Mouse (Mus musculus) forebrain, embryonic 11.5 days (tissue): Measurements from ENCODE around the gene Msmb. TPM values are rescaled to one million over a fixed set of nuclear protein-coding genes. Genes with fewer than 3 reads are reported as not detected.

Source experiments
- ATAC-seq: fragments of 200-750 bp; cut with Nextera tagmentation; replicated peaks from 2 replicates; pipeline ENCODE4 v1.8.0; 2017; ENCODE audit warnings: moderate TSS enrichment; ENCODE audit not compliant: low FRiP score
- DNase-seq: peaks from one replicate; pipeline ENCODE4 v3.0.0-alpha.2; 2017; ENCODE audit warnings: low spot score
- H3K27ac ChIP-seq: fragments of 300-500 bp; sonication (generic); 2 replicates; pipeline ENCODE4 v1.5.1; 2014; ENCODE audit warnings: low read depth, low read length
- H3K27me3 ChIP-seq: fragments of 300-500 bp; sonication (generic); 2 replicates; pipeline ENCODE4 v1.6.1; 2014; ENCODE audit warnings: mild to moderate bottlenecking, low read length, mixed read lengths; ENCODE audit not compliant: control insufficient read depth, insufficient read depth
- H3K36me3 ChIP-seq: fragments of 300-500 bp; sonication (generic); 2 replicates; pipeline ENCODE4 v1.6.1; 2014; ENCODE audit warnings: mild to moderate bottlenecking, low read length, moderate library complexity, mixed read lengths; ENCODE audit not compliant: control insufficient read depth, insufficient read depth
- H3K4me1 ChIP-seq: fragments of 300-500 bp; sonication (generic); replicated peaks from 2 replicates; pipeline ENCODE4 v1.6.1; 2014; ENCODE audit warnings: low read length, mixed read lengths; ENCODE audit not compliant: control insufficient read depth, insufficient read depth
- H3K4me2 ChIP-seq: fragments of 300-500 bp; sonication (generic); 2 replicates; pipeline ENCODE4 v1.6.1; 2014; ENCODE audit warnings: low read depth, mild to moderate bottlenecking, low read length, moderate library complexity, mixed read lengths; ENCODE audit not compliant: severe bottlenecking
- H3K4me3 ChIP-seq: fragments of 300-500 bp; sonication (generic); 2 replicates; pipeline ENCODE4 v1.5.1; 2014; ENCODE audit warnings: low read depth, low read length
- H3K9ac ChIP-seq: fragments of 300-500 bp; sonication (generic); 2 replicates; pipeline ENCODE4 v1.6.1; 2014; ENCODE audit warnings: low read length
- H3K9me3 ChIP-seq: fragments of 300-500 bp; sonication (generic); 2 replicates; pipeline ENCODE4 v1.6.1; 2016; ENCODE audit warnings: low read length, mixed read lengths; ENCODE audit not compliant: control insufficient read depth
- WGBS: fragments of 180-500 bp; shearing (Covaris S2); extraction: QIAGEN DNeasy Blood & Tissue Kit; methylation state at CpG from one replicate; pipeline ENCODE4 v1.1.7; 2014; 5-methylcytosine and 5-hydroxymethylcytosine counted together
- polyA plus RNA-seq: library from polyadenylated mRNA; unstranded; fragments of >200 nt; fragmentation: Nextera tagmentation; extraction: Ambion mirVana; gene quantifications from 2 replicates; pipeline ENCODE4 v1.2.1, GENCODE M21; 2014

Msmb gene
- polyA plus RNA-seq, 1 experiment from 2014 or later, result not detected

DNA sequence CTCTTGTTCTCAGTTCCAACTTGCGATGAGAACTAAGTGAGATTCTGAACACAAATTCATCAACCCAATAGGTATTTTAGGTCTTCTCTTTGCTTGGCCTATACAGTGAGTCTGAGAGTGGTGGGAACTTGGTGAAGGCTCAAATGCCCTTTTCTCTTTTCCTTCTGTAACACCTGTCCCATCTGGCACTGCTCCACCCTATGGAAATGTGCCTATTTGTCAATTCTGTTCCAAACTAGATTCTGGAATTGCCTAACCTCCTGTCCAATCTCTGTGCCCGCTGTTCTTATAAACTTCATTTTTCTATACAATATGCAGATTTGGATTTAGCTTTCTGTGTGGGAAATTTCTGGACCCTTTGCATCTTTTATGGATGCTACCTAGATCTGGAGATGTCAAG is 11.3 kb downstream of the Msmb start:
- no peak overlapping the region for H3K4me3 ChIP-seq
- H3K27me3 ChIP-seq, result no peaks in the 10 kb centered on the region
- 93% methylated on average over 2 of the region's 2 CpGs for WGBS
- H3K9ac ChIP-seq, result no peak overlapping the region
- H3K4me2 ChIP-seq, result no peak overlapping the region
- H3K4me1 ChIP-seq, result no peaks in the 10 kb centered on the region
- no peaks in the 10 kb centered on the region for H3K36me3 ChIP-seq
- no peak overlapping the region for H3K27ac ChIP-seq
- no peak for DNase-seq
- no peak for ATAC-seq
- H3K9me3 ChIP-seq, result no peaks in the 10 kb centered on the region

DNA sequence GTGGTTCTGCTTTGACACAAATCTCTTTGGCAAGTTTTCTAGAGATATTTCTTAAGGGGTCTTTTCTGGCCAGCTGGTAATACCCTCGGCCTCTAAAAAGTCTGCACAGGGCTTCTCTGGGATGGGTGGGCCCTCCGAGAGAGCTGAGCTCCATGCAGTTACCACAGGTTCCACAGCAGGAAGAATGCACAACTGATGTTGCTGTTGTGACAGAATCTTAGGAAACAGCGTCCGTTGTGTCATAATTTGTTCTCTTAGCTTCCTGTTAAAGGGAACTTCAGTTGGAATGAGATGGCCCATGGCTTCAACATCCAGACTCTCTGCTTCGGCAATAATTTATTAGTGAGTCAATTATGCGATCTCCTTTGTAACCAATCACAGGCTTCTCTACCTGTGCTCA is 12.9 kb downstream of the Msmb start:
- Histone ChIP-seq H3K4me3 (no peak overlapping the region), H3K27me3 (no peaks in the 10 kb centered on the region), H3K36me3 (no peaks in the 10 kb centered on the region), H3K4me2 (no peak overlapping the region), H3K4me1 (no peaks in the 10 kb centered on the region), H3K9ac (no peak overlapping the region), H3K27ac (no peak overlapping the region), H3K9me3 (no peaks in the 10 kb centered on the region)
- no peak for DNase-seq
- 94% methylated on average over 6 of the region's 6 CpGs for WGBS
- ATAC-seq, result no peak

DNA sequence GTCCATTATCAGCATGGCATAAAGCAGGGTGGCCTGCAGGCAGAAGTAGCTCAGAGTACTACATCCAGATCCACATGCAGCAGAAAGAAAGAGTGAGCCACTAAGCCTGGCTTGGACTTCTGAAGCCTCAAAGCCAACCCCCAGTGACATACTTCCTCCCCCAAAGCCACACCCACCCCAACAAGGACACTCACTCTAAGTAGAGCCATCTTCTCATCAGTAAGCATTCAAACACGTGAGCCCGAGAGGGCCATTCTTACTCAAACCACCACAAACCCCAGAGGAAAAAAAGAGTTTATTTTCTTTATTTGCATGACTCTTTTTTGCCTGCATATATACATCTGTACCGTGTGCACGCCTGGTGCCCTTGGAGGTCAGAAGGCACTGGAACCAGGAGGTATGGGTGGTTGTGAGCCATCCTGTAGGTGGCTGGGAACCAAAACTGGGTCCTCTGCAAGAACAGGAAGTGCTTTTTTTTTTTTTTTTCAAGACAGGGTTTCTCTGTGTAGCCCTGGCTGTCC is 17.4 kb downstream of the Msmb start:
- no peaks in the 10 kb centered on the region for H3K36me3 ChIP-seq
- no peaks in the 10 kb centered on the region for H3K9me3 ChIP-seq
- 35% methylated on average over 4 of the region's 4 CpGs for WGBS
- H3K27ac ChIP-seq, result no peak overlapping the region
- peak overlapping the region; percentile 90 for H3K9ac ChIP-seq
- peak overlapping the region; percentile 84 for H3K4me3 ChIP-seq
- no peak for DNase-seq
- no peak; the same call in 1 of the 2 replicates for ATAC-seq
- peaks cover 4% of the 10 kb centered on the region; the same call in 1 of the 2 replicates for H3K4me1 ChIP-seq
- H3K4me2 ChIP-seq, result peak overlapping the region; percentile 92; the same call in 1 of the 2 replicates
- no peaks in the 10 kb centered on the region for H3K27me3 ChIP-seq

DNA sequence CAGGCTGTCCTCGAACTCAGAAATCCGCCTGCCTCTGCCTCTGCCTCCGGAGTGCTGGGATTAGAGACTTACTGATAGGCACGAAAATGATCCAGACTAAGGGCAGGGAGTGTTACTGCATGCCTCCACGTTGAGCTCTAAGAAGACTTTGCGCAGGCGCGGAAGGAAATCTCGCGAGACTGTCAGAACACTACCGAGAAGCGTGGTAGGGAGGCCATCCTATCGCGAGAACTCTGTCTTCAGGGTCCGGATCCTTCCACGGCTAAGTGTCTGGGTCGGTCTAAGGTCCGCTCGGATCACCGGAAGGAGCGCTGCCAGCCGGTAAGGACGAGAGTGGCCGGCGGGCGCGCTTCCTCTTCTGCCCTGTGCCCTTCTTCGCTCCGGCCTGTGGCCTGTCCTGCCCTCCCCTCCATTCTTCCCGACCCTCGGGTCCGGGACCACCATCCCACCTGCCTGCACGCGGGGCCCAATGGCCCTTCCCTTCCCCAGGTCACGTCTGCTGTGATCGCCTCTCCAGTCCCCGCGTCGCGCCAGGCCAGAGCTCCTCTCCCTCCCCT is 17.9 kb downstream of the Msmb start, which contains the start of gene Ncoa4:
Gene Ncoa4 (plus strand): TSS at position 176 of the 557 bp plus-strand sequence.
- no peaks in the 10 kb centered on the region for H3K9me3 ChIP-seq
- no peaks in the 10 kb centered on the region for H3K36me3 ChIP-seq
- H3K27me3 ChIP-seq, result no peaks in the 10 kb centered on the region
- peak within 1 kb of the TSS; percentile 90 for H3K9ac ChIP-seq
- peaks cover 4% of the 10 kb centered on the region; the same call in 1 of the 2 replicates for H3K4me1 ChIP-seq
- WGBS, result 2% methylated on average over 39 of the region's 40 CpGs
- peak within 1 kb of the TSS; percentile 84 for H3K4me3 ChIP-seq
- peak; percentile 97 for DNase-seq
- H3K27ac ChIP-seq, result peak within 1 kb of the TSS; percentile 52; the same call in 1 of the 2 replicates
- H3K4me2 ChIP-seq, result peak within 1 kb of the TSS; percentile 92
- peak; percentile 97 for ATAC-seq

DNA sequence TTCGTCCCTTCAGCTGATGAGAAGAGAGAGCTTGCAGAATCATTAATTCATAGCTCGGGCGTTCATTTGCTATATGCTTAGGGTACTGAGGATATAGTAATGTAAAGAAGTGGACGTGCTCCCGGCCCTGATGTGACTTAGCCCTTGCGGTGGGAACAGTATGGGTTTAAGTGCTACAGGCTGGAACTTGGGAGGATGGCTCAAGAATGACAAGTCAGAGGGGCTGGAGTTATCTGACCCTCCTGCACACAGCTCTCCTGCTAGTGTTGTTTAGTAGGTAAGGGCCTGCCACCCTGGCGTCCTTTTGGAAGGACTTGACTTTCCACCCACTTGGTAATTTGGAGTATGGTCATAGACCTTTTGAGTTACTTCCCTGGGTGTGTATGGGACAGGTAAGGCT is 18.7 kb downstream of the Msmb start:
- Histone ChIP-seq H3K9me3 (no peaks in the 10 kb centered on the region), H3K9ac (peak overlapping the region; percentile 90), H3K27ac (no peak overlapping the region), H3K4me3 (peak overlapping the region; percentile 84), H3K36me3 (no peaks in the 10 kb centered on the region), H3K4me2 (peak overlapping the region; percentile 92), H3K4me1 (peaks cover 8% of the 10 kb centered on the region; the same call in 1 of the 2 replicates), H3K27me3 (no peaks in the 10 kb centered on the region)
- no peak for ATAC-seq
- DNase-seq, result no peak
- WGBS, result 43% methylated on average over 7 of the region's 7 CpGs

DNA sequence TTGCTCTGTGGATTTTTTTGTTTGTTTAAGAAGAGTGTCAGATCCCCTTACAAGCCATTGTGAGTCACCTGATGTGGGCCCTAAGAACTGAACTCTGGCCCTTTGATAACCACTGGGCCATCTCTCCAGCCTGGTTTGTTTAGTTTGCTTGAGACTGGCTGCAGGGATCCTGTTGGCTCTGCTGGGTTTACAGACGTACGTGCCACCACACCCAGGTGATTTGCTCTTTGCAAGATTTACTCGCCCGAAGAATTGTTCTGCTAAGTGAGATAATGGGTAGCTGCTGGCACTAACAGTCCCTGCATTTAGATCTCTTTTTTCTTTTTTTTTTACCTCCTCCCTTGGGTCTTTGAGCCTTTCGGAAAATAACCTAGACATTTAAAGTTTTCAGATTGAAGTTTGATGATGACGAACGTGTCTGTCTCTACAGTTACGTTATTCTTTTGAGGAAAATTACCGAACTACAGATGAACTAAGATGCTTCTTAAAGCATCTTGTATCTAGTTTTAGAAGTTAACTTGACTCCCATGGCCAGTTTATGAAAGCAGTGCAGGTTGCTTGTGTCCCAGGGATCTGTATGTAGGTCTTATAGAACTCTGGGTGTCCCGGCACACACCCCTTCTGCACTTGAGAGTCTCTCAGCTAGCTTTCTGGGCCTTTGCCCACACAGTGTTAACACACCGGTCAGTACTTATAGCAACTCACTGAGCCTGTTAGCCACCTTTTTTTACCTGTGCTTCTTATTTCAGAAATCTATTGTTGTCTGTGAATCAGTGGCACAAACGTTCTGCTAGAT is 19.5 kb downstream of the Msmb start:
- no peak overlapping the region for H3K27ac ChIP-seq
- no peak for DNase-seq
- WGBS, result 91% methylated on average over 12 of the region's 12 CpGs
- H3K27me3 ChIP-seq, result no peaks in the 10 kb centered on the region
- H3K36me3 ChIP-seq, result no peaks in the 10 kb centered on the region
- H3K9ac ChIP-seq, result no peak overlapping the region
- peaks cover 8% of the 10 kb centered on the region; the same call in 1 of the 2 replicates for H3K4me1 ChIP-seq
- H3K4me2 ChIP-seq, result no peak overlapping the region
- H3K9me3 ChIP-seq, result no peaks in the 10 kb centered on the region
- ATAC-seq, result no peak
- no peak overlapping the region for H3K4me3 ChIP-seq

DNA sequence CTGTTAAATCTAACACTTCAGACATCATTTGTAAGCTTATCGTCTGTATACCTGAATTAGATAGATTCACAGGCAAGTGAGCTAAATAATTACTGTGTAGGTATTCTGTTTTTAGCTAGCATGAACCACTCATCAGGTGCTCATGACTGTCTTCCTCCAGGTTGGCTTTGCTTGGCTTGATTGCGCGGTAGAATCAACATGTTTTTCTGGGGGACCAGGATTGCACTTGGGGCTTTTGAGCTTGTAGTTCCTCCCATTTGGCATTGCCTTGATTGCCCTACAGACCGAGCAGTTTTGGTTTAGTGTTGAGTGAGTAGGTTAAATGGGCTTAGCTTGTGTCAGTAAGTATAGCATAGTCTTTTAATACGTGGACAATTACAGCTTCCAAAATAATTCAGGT is 20.4 kb downstream of the Msmb start:
- H3K9me3 ChIP-seq, result no peaks in the 10 kb centered on the region
- 88% methylated on average over 5 of the region's 5 CpGs for WGBS
- H3K36me3 ChIP-seq, result no peaks in the 10 kb centered on the region
- no peak for DNase-seq
- H3K4me3 ChIP-seq, result no peak overlapping the region
- peaks cover 8% of the 10 kb centered on the region; the same call in 1 of the 2 replicates for H3K4me1 ChIP-seq
- no peaks in the 10 kb centered on the region for H3K27me3 ChIP-seq
- no peak overlapping the region for H3K9ac ChIP-seq
- ATAC-seq, result no peak
- no peak overlapping the region for H3K27ac ChIP-seq
- no peak overlapping the region for H3K4me2 ChIP-seq

DNA sequence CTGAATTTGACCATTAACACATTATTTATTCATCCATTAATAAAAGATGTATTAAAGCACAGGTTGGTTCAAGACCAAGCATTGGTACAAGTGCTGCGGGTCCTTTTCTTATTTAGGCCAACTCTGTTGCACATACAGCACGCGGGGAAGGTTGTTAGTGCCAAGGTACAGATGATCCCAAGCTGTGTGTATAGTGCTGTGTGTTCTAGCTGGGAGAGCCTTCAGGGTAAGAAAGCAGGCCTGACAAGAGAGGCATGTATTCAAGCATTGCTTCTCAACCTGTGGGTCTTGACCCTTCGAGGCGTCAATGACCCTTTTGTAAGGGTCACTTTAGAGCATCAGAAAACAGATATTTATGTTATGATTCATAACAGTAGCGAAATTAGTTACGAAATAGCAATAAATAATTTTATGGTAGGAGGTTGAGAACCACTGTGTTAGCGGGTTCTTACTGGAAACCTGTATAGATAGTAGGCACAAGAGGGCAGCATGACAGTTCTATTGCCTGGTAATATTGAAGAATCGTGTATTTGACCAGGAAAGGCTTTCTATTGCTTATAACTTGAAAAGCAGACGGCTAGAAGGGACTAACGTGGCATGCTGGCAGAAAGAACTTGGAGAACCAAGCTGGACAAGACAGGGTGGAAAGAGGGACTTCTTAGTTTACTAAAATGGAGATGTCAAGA is 21.5 kb downstream of the Msmb start:
- WGBS, result 90% methylated on average over 11 of the region's 11 CpGs
- Histone ChIP-seq H3K4me3 (no peak overlapping the region), H3K27me3 (no peaks in the 10 kb centered on the region), H3K4me1 (peaks cover 8% of the 10 kb centered on the region; the same call in 1 of the 2 replicates), H3K36me3 (no peaks in the 10 kb centered on the region), H3K9me3 (no peaks in the 10 kb centered on the region), H3K27ac (no peak overlapping the region), H3K4me2 (no peak overlapping the region), H3K9ac (no peak overlapping the region)
- no peak for ATAC-seq
- no peak for DNase-seq
